Mouse (Mus musculus) forelimb bud, embryonic 11.5 days (tissue): ENCODE measurements at regions not wholly inside any gene's neighbourhood (a gene's known extent, or its start where the extent isn't known, plus 50 kb on each side); places are given as distances from the start of the nearest gene placed in this dataset.

Experiments used
- DNase-seq: peaks from one replicate; pipeline ENCODE4 v3.0.0-alpha.2; 2012; ENCODE audit warnings: low read depth, low spot score

- no peak for DNase-seq
Measured at GRCm38 (mm10) chr19:32881443-32881842, 124.1 kb downstream of the Pten start.

- no peak for DNase-seq
Measured at GRCm38 (mm10) chr19:32884279-32884678, 127.0 kb downstream of the Pten start.

- peak; percentile 49 for DNase-seq
Measured at GRCm38 (mm10) chr19:32885481-32886131, 128.3 kb downstream of the Pten start.

DNA sequence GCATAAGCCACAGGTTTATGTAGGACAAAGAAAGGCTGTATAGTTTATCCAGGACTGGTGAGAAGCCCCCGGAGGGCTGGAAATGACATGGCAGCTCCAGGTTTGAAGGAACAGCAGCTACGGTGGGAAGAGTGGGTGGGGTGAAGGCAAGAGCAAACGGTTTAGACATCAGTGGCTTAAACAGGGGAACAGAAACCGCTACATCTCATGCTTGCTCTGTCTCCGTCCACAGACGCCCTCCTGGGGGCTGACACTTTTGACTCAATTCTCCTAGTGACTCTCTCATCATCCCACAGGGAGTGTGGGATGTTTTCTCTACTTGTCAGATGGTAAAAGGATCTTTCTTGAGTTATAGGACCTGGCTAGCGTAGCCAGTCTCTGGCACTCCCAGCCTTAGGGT is 129.9 kb downstream of the Pten start:
- no peak for DNase-seq

- no peak for DNase-seq
Measured at GRCm38 (mm10) chr19:32888616-32889305, 131.5 kb downstream of the Pten start.

DNA sequence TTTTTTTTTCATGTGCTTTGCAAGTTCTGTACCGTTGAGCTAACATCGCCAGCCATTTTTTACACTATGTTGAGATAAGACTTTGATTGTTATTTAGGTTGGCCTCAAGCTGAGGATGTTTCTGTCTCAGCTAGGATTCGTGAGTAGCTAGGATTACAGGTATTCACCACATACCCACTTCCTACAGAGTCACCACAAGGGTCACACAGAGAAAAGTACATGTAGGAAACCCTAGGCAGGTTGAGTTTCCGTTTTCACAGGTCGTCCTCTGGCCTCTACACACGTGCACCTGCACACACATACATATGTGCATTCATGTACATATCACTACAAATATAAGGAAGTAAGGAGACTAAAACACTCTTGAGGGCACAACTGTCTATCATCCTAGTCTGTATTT is 133.5 kb downstream of the Pten start:
- no peak for DNase-seq

DNA sequence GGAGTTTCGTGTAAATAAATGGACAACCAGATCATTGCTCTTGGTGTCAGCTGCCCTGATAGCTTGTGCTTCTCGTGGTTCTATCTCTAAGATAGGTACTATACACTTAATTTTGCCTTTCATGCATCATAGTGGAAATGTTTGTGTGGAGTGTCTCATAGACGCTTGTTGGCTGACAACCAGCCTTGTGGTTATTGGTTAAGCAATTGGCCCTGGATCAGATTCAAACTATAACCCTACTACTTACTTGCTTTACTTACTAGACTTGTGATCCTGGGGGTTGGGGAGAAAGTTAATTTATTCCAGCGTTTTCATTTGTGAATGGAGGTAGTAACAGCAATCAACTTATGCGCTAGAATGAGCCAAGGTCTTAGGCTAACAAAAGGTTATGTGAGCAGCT is 135.2 kb downstream of the Pten start:
- no peak for DNase-seq

- DNase-seq, result peak; percentile 40
Measured at GRCm38 (mm10) chr19:32903454-32904108, 146.3 kb downstream of the Pten start.

DNA sequence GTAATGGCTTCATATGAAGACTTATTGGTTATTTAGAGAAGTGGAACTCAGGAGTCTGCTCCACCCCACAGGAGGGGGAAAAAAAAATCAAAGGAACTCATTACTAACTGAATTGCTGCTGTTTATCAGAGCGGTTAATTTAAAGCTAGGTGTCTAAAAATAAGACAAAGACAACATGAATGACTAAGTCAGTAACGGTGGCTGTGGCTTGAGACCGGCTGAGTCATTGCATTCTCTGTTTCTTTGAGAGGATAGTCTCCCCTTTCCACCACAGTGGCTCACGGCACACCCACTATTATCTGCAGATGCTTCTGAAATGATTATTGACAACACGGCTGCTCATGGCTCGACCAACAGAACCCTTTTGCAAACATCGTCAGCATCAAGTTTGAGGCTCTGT is 147.2 kb downstream of the Pten start:
- DNase-seq, result no peak

DNA sequence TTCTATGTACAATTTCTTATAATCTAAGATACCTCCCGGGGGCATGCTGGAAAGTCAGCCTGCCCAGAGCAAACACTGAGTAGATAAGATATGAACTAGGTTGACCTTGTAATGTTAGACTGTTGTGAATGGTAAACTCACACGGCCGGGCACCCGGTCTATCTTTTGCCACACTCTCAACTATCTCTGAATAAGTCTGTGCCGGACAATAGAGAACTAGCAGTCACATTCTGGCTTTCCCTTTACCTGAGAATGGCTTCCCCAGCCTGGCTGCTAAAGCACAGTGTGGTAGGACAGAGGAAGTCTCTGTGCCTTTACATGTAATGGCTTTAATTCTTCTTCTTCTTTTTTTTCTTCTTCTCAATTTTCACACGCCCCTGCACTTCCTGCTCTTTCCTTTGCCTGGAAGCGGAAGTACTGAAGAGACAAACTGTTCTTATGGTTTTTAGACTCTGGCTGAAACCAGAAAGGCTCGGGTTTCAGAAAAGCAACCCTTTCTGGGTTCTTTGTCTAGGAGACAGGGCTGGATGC is 148.7 kb downstream of the Pten start:
- no peak for DNase-seq

GRCm38 (mm10) chr19:32906820-32907219 is 149.5 kb downstream of the Pten start:
- DNase-seq, result no peak

DNA sequence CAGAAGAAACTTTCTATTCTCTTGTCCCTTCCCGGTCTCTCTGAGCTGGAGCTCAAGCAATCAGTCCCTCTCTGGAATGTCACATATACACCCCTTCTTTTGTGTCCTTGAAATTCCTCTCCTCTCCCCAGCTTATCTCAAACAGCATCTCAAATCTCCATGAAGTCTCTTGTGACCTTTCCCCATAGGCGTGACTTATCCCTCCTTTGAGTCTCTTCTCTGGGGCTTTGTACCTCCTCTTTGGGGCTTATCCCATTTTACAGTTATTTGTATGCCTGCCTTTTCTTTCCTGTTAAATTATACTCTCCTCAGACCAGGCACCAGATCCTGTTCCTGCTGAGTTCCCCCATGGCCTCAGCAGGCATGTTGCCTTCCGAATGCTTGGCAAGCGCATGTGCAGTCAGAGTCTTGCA is 152.8 kb downstream of the Pten start:
- no peak for DNase-seq

DNA sequence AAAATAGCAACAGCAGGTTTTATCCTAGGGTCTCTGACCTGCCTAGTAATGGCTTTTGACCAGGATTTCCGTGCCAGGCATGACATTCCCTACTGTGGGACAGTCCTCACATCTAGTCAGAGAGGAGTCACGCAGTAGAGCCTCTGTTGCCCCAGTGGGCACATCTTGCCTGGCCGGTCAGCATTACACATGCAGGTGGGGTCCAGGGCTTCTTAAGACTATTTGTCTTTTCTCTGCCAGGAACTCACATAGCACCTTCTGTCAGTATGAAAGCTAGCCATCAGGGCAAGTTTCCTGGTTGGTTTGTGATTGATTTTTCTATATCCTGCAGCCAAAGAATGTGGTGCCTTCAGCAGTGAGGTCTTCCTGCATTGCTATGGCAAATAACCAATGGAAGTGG is 155.0 kb downstream of the Pten start:
- no peak for DNase-seq

DNA sequence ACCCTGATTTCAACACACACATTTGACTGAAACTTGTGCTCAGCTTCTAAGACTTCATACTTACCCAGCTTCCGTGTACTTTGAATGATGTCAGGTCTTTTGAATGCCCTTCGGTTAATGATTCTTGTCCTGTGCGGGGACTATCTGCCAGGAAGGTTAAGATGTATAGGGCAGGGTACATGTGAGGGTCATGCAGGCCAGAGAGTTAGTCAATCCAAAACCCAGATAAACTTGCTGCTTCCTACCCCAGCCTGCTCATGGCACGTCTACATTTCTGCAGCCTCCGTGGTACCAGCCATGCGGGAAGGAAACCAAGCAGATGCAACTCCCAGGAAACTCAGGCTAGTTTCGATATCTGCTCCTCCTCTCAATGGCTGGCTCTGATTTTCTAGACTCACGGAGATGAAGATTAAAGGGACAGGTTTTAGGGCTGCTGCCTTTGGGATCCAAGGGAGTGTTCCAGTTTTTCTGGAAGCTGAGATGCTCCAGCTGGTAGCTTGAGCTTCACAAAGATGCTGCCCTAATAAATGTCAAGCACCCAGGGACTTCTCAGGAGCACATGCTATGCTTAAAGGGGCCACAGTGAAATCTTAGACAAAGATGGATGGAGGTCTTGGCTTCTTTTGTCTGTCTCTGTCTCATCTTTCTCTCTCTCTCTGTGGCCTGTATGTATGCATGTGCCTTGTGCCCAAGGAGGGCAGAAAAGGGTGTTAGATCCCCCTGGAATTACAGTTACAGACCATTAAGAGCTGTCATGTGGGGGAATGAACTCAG is 159.4 kb downstream of the Pten start:
- DNase-seq, result no peak

DNA sequence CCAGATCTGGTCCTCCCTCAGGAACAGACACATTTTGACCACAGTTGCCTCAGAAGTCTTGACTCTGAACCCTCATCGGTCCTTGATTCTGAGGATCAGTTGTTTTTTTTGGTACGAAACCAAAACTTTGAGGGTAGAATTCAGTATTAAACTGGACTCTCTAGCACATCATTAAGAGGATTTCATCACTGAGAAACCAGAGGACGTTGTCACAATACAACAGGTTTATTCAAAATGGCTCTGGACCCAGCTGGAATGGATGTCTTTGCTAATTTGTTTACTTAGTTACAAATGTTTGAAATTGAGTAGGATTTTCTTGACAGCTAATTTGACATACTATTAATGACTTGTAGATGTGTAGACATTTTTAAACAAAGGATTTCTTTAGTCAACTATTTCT is 163.7 kb downstream of the Pten start:
- DNase-seq, result no peak

- no peak for DNase-seq
Measured at GRCm38 (mm10) chr19:32923911-32924310, 166.6 kb downstream of the Pten start.

DNA sequence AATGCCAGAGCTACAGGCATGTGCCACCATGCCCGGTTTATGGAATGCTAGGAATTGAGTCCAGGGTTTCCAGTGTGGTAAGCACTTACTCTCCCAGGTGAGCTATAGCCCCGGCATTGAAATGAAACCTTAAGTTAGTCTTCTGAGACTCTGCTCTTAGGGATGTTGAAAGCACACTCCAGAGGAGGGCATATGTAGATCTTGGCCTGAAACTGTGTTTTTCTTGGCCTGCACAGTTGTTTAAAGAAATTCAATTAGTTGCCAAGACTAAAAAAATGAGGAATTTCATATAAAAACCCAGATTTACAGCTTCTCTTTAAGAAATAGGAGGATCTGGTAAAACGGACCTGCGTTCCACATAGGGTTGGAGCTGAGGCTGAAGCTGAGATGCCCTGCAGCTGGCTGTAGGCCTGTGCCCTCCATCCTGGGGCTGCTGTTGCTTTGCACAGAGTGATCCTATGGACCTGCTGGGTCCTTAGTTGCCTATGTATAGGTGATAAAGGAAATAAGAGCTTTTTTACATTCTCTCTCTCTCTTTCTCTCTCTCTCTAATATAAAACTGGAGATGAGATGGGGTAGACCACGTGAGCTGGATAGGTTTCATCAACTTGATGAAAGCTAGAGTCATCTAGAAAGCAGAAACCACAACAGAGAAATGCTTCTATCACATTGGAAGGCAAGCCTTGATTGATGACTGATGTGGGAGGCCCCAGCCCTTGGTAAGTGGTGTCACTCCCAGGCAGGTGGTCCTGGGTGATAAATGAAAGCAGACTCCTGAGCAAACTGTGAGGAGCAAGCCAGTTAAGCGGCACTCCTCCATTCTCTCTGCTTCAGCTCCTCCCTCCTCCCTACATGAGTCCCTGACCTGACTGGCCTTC is 168.6 kb downstream of the Pten start:
- no peak for DNase-seq

- no peak for DNase-seq
Measured at GRCm38 (mm10) chr19:32926571-32926970, 169.3 kb downstream of the Pten start.

GRCm38 (mm10) chr19:32933676-32934075 is 176.4 kb downstream of the Pten start:
- DNase-seq, result no peak

DNA sequence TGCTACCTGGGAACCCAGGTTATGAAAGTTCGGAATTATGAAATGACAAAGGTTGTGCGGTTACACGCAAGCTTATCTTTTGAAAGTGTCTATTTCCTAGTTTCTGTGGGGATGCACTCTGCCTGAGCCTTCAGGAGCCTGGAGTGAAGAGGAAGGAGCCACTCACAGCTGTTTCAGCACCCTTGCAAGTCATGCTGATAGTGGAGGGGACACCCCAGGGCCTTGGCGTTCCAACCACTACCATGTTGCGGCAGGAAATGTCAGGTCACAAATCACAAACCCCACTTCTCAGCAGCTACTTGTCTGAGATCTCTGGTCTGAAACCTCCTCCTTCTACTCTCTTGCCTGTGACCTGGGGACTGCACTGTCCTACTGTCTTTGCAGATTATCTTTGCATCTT is 178.3 kb downstream of the Pten start:
- no peak for DNase-seq

DNA sequence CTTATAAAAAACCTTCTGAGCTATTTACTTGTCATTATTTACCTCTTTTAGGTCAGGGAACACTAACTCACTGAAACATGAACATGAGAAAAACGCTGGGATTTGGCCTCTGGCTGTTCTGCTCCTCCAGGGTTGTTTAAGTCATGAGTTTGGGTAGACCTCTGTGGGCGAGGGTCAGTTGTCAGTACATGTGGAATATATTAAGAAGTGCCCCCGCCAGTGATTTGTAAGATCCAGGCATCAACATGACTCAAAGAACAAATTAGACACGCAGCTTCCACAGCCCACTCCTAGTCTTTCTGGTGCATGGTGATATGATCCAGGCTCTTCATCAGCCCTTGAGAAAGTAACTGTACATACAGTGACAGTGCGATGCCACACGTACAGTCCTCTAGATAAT is 180.3 kb downstream of the Pten start:
- DNase-seq, result no peak
